Mouse (Mus musculus): ENCODE measurements around the gene Lzts2. TPM values are rescaled to one million over a fixed set of nuclear protein-coding genes. Genes with fewer than 3 reads are reported as not detected.
A peak's percentile ranks its signal among the peaks of the same experiment; 100 is the strongest.

The Lzts2 gene
- total RNA-seq, 1 experiment from 2014 or later = 101 TPM

DNA sequence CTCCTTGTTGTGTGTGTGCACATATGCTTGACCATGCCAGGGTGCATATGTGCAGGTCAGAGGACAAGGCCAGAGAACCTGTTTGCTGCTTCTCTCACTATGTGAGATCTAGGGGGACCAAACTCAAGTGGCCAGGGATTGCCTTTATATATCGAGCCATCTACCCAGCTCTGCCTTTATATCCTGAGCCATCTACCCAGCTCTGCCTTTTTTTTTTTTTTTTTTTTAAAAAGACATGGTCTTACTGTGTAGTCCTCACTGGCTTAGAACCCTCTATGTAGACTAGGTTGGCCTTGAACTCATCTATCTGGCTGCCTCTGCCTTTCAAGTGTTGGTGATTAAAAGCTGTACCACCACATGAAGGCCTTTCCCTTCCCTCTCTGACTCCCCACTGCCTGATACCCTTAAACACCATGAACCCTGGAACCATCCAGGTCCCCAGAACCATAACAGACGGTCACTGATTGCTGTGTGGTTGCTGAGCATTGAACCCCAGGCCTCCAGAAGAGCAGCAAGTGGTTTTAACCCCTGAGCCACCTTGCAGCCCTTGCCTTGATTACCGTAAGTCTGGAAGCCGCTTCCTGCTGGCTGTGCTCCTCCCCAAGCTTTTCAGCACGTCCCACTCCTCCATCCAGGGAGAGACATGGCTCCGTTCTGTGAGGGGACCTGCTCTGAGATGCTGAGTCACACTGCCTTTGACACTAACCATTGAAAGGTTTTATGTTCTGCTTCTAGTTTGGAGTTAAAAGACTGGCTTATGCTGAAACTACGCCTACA lies 10.3 kb upstream of the Lzts2 start:
- no peak for DNase-seq

GRCm38 (mm10) chr19:45005444-45005843 lies 8.8 kb upstream of the Lzts2 start, which contains the start of gene Twnk:
Gene Twnk (plus strand): TSS chr19:45005663.
- DNase-seq = peak; percentile 62

DNA sequence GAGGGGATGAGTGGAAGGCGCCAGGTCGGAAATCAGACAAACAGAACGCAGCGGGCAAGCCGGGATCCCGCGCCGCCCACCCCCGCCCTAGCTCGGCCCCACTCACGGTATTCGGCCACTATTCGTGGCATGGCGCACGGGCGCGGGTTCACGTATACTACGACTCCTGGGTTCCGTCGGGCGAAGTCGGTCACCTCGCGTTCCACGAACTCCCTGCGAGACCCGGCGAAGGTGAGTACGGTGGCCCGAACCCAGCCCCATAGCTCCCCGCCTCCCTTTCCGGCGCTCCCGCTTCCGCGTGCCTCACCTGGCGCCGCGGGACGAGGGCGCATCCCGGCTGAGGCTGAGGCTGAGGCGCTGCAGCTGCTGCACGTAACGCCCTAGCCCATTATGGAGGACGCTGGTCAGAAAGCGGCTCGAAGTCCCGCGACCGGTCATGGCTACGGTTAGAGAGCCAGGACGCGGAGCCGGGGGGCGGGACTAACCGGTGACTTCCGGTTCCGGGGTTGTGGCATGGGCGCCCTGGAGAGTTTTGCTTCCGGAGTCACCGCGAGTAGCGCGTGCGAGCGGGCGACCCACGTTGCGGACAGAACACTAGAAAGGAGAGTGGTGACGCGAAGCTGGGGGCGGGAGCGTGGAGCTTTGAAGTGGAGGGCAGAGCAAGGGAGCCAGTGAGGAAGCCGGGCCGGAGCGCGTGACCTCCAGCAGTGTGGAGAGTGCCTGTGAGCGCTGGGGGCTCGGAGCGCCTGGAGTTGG lies 8.1 kb upstream of the Lzts2 start, which contains the start of gene Mrpl43:
Gene Mrpl43, minus strand, starts transcription at position 486 of the 756 bp plus-strand sequence.
- DNase-seq = peak; percentile 97

DNA sequence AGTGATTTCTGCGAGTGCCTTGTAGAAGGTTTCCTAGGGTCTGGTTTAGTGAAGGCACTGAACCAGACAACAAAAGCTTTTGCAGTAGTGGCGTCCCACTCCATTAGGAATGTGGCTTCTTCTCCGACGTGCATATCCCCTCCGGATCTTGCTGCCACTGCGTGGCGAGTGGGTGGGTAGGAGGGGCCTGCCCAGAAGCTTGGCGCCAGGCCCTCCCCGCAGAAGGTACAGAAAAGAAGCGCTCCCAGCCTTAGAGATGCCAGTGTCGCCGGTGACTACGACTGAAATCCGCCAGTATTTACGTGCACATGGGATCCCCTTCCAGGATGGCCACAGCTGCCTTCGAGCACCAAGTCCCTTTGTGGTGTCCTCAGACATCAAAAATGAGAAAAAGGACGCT lies 7.2 kb upstream of the Lzts2 start:
- DNase-seq = no peak

DNA sequence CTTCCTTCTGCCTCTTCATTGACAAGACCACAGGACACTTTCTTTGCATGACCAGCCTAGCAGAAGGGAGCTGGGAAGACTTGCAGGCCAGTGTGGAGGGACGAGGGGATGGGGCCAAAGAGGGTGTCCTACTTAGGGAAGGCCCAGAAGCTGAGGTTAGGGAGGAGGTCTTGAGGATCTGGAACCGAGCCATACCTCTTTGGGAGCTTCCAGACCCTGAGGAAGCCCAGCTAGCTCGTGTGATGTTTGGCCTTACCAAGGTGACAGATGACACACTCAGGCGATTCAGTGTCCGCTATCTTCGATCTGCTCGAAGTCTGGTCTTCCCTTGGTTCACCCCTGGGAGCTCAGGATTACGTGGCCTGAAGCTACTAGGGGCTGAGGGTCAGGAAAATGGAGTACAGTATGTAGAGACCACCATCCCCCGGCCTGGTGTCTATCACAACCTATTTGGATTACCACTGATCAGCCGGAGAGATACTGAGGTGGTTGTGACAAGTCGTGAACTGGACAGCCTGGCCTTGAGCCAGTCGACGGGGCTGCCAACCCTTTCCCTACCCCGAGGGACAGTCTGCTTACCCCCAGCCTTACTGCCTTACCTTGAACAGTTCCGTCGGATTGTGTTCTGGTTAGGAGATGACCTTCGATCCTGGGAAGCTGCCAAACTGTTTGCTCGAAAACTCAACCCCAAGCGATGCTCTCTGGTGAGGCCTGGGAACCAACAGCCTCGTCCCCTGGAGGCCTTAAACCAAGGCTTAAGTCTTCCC lies 6.6 kb upstream of the Lzts2 start:
- DNase-seq = peak; percentile 68

DNA sequence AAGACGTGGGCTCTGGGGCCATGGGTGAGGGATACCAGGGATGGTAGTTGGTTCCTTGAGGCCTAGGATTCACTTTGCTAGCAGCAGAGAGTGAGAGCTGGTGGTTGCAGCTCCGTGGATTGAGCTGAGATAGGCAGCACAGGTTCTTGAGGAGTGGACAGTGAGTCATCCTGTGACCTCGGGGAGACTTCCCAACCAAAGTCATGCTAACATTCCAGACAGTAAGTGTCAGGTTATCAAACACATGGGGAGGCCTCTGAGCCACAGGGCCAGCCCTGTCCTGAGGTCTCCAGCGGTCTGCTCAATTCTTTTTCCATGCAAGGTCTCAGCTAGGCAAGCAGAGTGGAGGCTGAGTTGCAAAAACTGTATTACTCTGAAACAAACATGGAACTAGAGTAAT lies 3.6 kb upstream of the Lzts2 start:
- no peak for DNase-seq

DNA sequence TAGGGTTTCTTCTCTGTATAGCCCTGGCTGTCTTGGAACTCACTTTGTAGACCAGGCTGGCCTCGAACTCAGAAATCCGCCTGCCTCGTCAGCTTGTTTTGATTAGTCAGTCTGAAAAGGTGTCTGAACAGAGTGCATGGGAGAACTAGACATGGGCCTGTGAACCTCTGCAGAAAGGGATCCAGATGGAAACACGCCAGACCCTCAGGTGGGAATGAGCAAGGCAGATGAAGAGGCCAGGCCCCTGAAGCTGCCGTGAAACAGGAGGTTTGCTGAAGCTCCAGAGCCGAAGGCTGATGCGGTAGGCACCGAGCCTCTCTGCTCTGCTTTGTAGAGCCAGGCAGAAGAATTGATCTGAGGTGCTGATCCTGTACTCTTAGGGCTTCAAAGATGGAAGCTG lies 2.0 kb upstream of the Lzts2 start:
- no peak for DNase-seq

GRCm38 (mm10) chr19:45012636-45013035 lies 1.6 kb upstream of the Lzts2 start:
- no peak for DNase-seq

GRCm38 (mm10) chr19:45013581-45014225 lies 511 bp upstream of the Lzts2 start:
- DNase-seq = no peak

DNA sequence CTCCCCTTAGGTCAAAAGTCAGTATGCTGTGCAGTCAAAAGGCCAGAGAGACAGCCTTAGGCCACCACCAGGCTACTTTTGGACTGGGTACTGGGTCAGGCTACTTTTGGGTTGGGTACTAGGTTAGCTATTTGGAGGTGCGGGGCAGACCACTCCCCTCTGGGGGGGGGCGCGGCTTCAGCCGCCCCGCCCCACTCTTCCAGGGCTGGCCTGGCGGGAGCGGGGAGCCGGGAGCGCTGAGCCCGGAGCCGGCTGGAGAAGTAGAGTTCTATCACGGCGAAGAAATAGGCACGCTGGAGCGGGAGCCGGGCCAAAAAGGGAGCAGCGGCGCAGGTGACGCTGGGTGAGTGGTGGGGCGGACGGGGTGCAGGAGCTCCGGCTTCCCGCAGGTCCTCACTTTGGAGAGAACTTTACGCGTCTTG lies 778 bp downstream of the Lzts2 start:
- DNase-seq = peak; percentile 79

GRCm38 (mm10) chr19:45015518-45016281 lies 1.5 kb downstream of the Lzts2 start:
- peak; percentile 75 for DNase-seq

GRCm38 (mm10) chr19:45016341-45017215 lies 2.4 kb downstream of the Lzts2 start:
- DNase-seq = peak; percentile 82

DNA sequence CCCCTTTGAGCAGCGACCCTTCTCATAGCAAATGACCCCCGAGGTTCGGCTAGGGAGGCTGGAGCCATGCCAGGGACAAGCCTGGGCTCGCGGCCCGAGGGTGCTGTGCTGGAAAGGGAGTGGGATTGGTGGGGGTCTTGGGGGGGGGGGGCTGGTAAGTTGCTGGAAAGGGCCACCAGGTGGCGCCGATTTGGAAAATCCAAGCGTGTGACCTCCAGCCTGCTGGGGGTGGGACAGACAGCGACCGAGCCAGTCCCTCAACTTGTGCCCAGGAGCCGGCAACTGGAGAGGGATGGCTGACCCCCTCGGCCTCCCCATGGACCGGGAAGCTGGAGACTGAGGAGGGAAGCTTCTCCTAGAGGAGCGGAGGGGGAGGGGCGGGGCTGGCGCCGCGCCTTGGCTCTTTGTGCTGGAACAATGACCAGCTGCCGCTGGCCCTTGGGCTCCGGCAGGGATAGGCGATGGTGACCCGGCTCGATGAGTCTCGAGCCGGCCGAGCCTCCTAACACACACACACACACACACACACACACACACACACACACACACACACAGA lies 3.1 kb downstream of the Lzts2 start:
- peak; percentile 82 for DNase-seq

- DNase-seq = peak; percentile 93
Observed at GRCm38 (mm10) chr19:45017909-45018308, 3.7 kb downstream of the Lzts2 start.

DNA sequence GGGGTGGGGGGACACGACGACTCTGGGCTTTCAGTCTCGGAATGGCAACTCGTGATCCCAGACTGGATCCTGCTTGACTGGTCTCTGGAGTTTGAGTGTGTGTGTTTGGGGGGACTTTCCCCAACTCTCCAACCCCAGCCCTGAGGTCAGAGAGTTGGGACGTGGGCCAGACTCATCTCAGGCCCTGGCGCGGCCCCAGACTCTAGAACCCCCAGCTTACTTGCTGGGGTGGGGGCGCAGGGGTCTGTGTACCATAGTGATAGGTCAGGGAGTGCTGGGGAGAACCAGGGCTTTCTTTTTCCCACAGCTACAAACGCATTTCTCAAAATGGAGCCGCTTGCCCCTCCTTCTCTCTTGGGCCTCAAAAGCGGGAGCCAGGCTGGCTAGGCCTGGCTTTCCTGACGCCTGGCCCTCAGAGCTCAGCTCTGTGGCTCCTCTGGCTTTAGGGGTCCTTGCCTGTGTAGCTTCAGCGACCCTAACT lies 4.2 kb downstream of the Lzts2 start:
- no peak for DNase-seq

- peak; percentile 72 for DNase-seq
Observed at GRCm38 (mm10) chr19:45020348-45020747, 6.1 kb downstream of the Lzts2 start.

DNA sequence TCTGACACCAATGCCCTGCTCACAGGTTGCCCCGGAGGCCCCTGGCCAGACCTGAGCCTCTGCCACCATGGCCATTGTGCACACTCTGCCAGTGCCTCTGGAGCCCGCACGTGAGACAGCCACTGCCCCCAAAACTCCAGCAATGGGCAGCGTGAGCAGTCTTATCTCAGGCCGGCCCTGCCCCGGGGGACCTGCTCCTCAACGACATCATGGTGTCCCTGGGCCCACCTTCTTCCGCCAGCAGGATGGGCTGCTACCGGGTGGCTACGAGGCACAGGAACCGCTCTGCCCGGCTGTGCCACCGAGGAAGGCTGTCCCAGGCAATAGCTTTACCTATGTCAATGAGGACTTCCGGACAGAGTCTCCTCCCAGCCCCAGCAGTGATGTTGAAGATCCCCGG lies 7.1 kb downstream of the Lzts2 start:
- DNase-seq = no peak

GRCm38 (mm10) chr19:45023993-45024392 lies 9.8 kb downstream of the Lzts2 start:
- no peak for DNase-seq

DNA sequence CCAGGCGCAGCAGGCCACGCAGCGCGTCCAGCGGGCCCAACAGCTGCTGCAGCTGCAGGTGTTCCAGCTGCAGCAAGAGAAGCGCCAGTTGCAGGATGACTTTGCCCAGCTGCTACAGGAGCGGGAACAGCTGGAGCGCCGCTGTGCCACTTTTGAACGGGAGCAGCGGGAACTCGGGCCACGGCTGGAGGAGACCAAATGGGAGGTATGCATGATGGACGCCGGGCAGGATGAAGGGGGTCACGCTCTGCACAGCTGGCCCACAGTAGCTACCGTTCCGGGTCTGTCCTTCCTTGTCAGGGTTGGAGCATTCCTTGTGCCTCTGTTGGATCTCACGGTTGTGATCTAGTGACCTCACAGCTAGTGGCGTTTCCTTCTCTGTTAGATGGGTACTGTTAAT lies 10.6 kb downstream of the Lzts2 start:
- DNase-seq = no peak
